Mouse (Mus musculus) C2C12 (cell line): ENCODE data around the gene Grb7.

Experiments used
- CEBPB ChIP-seq: IDR thresholded peaks from one replicate; pipeline ENCODE4 v1.6.1; 2011; ENCODE audit warnings: low read depth, mild to moderate bottlenecking, control low read depth, moderate library complexity
- CTCF ChIP-seq: IDR thresholded peaks from one replicate; pipeline ENCODE4 v1.5.1; 2011; ENCODE audit not compliant: control insufficient read depth, insufficient read depth, insufficient read length
- FOSL1 ChIP-seq: IDR thresholded peaks from one replicate; pipeline ENCODE4 v1.8.0; 2011; ENCODE audit warnings: mild to moderate bottlenecking, low read length; ENCODE audit not compliant: poor library complexity, insufficient read depth, severe bottlenecking
- MAX ChIP-seq: IDR thresholded peaks from one replicate; pipeline ENCODE4 v1.6.1; 2011; ENCODE audit warnings: mild to moderate bottlenecking, control low read depth
- MYOD1 ChIP-seq: IDR thresholded peaks from one replicate; pipeline ENCODE4 v1.6.1; 2011; ENCODE audit warnings: low read depth; ENCODE audit not compliant: control insufficient read depth, insufficient read length
- MYOG ChIP-seq: IDR thresholded peaks from one replicate; pipeline ENCODE4 v1.6.1; 2011; ENCODE audit not compliant: control insufficient read depth, insufficient read length; ENCODE audit errors: extremely low read depth
- USF1 ChIP-seq: IDR thresholded peaks from one replicate; pipeline ENCODE4 v1.6.1; 2011; ENCODE audit warnings: low read depth, mild to moderate bottlenecking, control low read depth, moderate library complexity

GRCm38 (mm10) chr11:98417074-98417473 is 29.1 kb upstream of the Grb7 start:
- TF ChIP-seq CTCF = no peak
- no peak for TF ChIP-seq CEBPB
- no peak for TF ChIP-seq MYOD1
- TF ChIP-seq USF1 = no peak
- TF ChIP-seq MYOG = no peak
- TF ChIP-seq MAX = no peak
- no peak for TF ChIP-seq FOSL1
